Mouse (Mus musculus): ENCODE results near the gene Naa35. TPM values are rescaled to one million over a fixed set of nuclear protein-coding genes. Genes with fewer than 3 reads are reported as not detected.
A peak's percentile ranks its signal among the peaks of the same experiment; 100 is the strongest.

The Naa35 gene
- total RNA-seq, 2 experiments from 2014 or later = 29.2 to 32.7 TPM

DNA sequence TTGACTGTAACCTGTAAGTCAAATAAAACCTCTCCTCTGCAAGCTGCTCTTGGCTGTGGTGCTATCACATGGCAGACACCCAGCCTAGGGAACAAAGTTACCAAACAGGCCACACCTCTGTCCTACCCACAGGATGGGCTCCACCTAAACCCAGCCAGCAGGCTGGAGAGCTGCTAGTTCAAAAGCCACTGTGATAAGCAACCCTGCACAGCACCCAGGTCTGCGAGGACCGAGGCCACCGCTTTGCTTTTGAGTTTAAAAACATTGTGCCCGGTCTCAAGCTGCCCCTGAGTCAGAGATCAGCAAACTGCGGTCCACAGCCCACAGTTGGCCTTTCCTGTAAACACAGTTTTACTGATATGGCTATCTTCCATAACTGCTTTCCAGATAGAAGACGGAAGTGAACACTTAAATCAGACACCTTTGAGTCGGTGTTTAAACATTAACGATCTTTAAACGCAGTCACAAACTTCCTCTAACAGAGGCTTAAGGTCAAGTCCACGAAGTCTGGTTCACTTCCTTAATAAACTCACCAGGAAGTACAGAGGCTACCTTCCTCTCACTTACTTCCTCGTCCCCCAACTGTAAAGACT is 83.5 kb downstream of the Naa35 start:
- Histone ChIP-seq H3K27ac (peak overlapping the region; percentile 75), H3K4me3 (peak overlapping the region; percentile 19)
- DNase-seq = no peak
- TF ChIP-seq CTCF (IDR thresholded peaks at IDR 0.05) = no peak
- intact Hi-C loops (cut with DNase I) = no loop called here

DNA sequence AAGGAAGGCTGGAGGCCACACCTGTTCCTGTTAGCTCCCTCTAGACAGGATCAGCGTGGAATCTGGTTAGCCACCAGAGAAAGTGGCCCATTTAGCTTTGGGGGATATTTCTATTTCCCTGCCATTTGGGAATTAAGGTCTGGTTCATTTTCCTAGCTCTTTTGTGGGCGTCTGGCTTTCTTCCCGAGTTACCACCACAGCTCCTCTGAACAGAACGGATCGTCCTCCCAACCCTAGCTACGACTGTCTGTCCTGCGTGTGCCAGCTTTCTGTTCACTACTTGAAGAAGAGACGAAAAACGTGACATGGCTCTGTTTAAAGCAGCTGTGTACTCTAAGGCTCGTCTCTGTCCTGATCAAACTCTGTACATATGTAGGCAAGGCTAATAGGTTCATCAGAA is 84.9 kb downstream of the Naa35 start:
- Histone ChIP-seq H3K27ac (no peak overlapping the region), H3K4me3 (no peak overlapping the region)
- intact Hi-C loops (cut with DNase I) = no loop called here
- no peak for DNase-seq
- no peak for TF ChIP-seq CTCF (IDR thresholded peaks at IDR 0.05)

DNA sequence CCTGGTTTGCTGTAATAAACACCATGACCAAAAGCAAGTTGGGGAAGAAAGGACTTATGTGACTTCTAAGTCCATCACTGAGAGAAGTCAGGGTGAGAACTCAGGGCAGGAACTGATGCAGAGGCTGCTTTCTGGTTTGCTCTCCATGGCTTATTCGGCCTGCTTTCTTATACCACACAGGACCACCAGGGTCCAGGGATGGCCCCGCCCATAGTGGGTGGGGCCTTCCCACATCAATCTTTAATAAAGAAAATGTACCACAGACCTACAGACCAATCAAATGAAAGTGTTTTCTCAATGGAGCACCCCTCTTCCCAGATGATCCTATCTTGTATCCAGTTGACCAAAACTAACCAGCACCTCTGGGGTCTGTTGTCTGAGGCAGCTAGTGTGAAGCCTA is 86.5 kb downstream of the Naa35 start:
- no peak for DNase-seq
- intact Hi-C loops (cut with DNase I) = no loop called here
- TF ChIP-seq CTCF (IDR thresholded peaks at IDR 0.05) = no peak
- Histone ChIP-seq H3K27ac (no peak overlapping the region), H3K4me3 (no peak overlapping the region)

DNA sequence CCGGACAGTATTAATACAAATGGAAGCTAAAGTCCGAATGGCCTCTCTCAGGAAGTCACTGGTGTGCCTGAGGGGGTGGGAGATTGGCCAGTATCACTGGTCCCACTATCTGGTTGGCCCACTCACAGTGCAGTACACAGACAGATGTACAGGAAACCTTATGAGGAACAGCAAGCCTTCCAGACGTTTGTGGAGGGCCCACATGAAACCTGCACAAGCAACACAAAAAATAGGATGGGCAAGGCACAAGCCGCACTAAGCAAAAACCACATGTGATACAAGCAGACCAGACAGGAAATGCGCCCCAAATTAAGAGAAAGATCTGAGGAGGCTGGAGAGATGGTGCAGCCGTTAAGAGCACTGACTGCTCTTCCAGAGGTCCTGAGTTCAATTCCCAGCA is 87.2 kb downstream of the Naa35 start:
- Histone ChIP-seq H3K27ac (no peak overlapping the region), H3K4me3 (no peak overlapping the region)
- no peak for TF ChIP-seq CTCF (IDR thresholded peaks at IDR 0.05)
- DNase-seq = no peak
- intact Hi-C loops (cut with DNase I) = no loop called here

DNA sequence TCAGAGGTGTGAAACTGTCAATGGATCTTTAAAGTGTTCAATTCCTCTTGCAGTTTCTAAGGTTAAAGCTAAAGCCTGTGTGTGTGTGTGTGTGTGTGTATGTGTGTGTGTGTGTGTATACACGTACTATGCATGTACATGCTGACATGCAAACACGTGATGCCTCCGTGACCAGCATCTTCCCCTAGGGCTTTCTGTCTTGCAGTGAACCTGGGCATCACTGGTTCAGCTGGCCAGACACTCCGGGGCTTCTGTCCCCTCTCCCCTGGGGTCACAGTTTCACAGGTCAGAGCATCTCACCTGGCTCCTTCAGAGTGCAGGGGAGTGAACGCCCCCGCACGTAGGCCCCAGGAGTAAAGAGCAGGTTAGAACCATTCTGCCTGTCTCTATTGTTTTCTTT is 88.5 kb downstream of the Naa35 start:
- TF ChIP-seq CTCF (IDR thresholded peaks at IDR 0.05) = no peak
- no peak overlapping the region for H3K27ac ChIP-seq
- no peak for DNase-seq
- H3K4me3 ChIP-seq = no peak overlapping the region
- intact Hi-C loops (cut with DNase I) = no loop called here

DNA sequence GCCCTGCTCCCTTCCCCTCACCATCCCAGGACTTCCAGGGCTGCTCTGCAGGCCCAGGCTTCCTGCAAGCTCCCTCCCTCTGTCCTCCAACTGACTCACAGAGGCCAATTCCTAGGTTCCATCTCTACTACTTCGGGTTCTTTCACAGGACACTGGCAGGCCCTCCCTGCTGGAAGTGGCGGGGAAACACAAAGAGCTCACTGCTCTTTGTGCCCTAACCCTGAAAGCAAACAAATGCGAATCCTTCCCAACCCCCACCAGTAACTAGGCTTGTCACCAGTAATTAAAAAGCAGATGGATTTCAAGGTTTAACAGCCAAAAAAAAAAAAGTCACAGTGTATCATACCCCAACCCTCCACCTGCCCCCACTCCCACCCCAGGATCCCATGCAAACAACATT is 89.2 kb downstream of the Naa35 start:
- intact Hi-C loops (cut with DNase I) = no loop called here
- H3K4me3 ChIP-seq = no peak overlapping the region; the same call in 1 of the 2 replicates

DNA sequence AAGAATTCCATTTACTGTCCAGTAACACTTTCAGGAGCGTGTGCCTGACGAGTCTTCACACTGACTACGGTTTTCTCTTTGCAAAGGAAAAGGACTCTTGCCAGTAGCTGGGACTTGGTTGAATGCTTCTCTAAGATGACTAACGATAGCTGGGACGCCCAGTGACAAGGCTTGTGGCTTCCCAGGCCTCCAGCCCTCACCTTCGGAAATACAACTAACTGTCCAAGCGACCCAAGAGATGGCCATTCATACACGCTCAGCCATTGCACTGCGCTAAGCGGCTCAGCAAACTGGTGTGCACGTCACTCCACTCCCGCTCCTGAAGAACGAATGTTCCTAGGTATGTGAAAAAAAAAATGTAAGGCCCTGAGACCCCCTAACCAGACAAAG is 89.7 kb downstream of the Naa35 start:
- peak overlapping the region; percentile 82; the same call in 1 of the 2 replicates for H3K27ac ChIP-seq
- intact Hi-C loops (cut with DNase I) = no loop called here
- TF ChIP-seq CTCF (IDR thresholded peaks at IDR 0.05) = no peak
- H3K4me3 ChIP-seq = peak overlapping the region; percentile 90
- no peak for DNase-seq

More for the DNA sequence above, 89.2 kb downstream of the Naa35 start:
- TF ChIP-seq CTCF (IDR thresholded peaks at IDR 0.05) = no peak
- DNase-seq = no peak
- H3K27ac ChIP-seq = no peak overlapping the region

DNA sequence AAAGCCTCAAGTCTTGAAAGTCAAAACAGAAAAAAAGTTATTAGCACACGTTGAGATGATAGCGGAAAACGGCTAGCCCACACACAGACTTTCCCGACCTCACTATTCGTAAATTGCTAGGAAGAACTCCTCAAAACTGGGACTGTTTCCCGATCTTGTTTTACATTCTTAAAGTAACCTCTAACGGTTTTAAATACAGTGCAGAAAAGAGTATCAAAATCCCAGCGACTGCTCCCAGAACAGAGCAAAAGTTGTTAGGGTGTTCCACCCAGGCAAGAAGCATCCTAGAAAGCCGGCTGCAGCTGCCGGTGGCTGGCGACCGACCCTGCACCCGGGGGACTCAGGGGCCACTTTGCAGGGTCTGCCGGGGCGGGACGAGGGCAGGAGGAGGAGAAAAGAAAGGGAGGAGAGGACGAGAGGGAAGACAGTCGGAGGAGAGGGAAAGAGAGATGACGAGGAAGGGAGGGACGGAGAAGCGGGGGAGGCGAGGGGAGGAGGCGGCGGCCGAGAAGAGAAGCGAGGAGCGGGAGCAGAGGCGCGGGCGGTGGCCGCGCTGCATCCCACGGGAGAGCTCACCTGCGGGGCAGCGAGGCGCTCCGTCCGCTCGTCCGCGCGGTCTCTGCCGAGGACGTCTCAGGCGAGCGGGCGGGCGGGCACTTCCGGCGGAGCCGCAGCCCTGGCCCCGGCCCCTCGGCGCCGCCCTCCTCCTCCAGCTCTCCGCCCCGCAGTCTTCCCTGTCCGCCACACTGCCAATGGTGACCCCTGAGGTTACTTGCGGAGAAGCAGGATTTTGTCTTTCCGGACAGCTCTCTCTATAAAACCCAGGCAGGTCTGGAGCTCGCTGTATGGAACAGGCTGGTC is 90.3 kb downstream of the Naa35 start, which contains the start of gene Golm1:
Gene Golm1, minus strand, starts transcription at position 661 of the 861 bp plus-strand sequence.
- DNase-seq = peak; percentile 74
- no peak for TF ChIP-seq CTCF (IDR thresholded peaks at IDR 0.05)
- intact Hi-C loops (cut with DNase I) = no loop called here
- peak within 1 kb of the TSS; percentile 82 for H3K27ac ChIP-seq
- H3K4me3 ChIP-seq = peak within 1 kb of the TSS; percentile 90

DNA sequence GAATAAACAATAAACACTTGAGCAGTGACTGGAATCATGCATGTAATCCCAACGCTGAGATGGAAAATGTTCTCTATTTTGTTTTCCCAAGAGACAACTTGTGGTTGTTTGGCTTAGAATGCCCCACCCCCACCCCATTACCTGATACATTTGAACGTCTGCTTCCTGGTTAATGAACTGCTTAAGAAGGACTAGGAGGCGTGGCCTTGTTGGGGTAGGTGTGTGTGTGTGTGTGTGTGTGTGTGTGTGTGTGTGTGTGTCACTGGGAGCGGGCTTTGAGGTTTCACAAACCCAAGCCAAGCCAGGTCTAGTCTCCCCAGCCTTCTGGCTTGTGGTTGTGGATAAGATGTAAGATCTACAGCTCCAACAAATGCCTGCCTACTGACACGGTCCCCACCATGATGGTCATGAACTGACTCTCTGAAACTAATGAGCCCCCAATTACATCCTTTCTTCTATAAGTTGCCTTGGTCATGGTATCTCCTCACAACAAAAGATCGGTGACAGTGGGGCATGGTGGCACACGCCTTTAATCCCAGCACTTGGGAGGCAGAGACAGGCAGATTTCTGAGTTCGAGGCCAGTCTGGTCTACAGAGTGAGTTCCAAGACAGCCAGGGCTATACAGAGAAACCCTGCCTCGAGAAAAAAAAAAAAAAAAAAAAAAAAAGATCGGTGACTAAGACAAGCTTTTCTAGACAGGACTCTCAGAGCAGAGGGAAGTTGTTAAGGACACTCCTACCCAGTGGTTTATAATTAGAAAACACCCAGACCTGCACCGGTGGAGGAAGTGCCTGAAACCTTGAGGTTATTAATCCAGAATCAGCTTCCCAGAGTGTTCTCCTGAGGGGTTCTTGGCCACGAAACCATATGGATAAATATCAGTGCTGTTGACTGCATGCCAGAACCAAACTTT is 91.5 kb downstream of the Naa35 start:
- H3K27ac ChIP-seq = no peak overlapping the region
- TF ChIP-seq CTCF (IDR thresholded peaks at IDR 0.05) = no peak
- H3K4me3 ChIP-seq = no peak overlapping the region
- no peak for DNase-seq
- intact Hi-C loops (cut with DNase I) = no loop called here

DNA sequence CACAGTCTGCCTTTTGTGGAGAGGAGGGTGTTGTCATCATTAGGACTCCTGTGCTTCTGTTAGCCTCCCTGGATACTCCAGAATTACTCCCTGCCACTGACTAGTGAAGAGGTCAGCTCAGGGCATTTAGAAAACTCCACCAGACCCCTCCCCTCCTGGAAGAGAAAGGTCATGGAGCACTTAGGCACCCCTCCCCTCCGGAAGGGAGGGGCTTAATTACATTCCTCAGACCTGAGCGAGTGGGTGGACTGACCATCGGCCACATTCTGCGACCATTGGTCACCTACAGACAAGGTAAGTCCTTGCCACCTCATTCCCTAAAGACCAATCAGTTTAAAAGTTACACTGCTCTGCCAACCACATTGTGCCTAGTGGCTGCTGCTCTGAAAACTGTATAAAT is 94.2 kb downstream of the Naa35 start:
- H3K27ac ChIP-seq = no peak overlapping the region
- H3K4me3 ChIP-seq = no peak overlapping the region
- TF ChIP-seq CTCF (IDR thresholded peaks at IDR 0.05) = no peak
- intact Hi-C loops (cut with DNase I) = no loop called here
- DNase-seq = no peak

DNA sequence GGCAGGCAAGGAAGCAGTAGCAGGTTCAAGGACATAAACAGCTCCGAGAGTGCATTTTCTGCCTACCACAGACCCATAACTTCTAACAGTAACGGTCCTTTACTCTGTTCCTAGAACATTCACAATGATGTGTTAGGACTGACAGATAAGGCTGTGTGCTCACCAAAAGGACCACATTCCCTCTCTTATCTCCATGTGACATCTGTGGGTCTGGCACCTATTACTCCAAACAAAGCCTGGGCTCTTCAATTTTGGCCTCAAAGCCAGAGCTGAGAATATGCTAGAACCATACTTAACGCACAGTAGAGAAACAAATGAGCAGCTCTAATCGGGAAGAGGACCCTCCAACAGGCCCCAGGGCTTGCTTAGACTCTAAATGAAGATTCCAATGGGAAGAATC is 94.8 kb downstream of the Naa35 start:
- no peak for TF ChIP-seq CTCF (IDR thresholded peaks at IDR 0.05)
- no peak overlapping the region for H3K4me3 ChIP-seq
- intact Hi-C loops (cut with DNase I) = no loop called here
- H3K27ac ChIP-seq = no peak overlapping the region
- DNase-seq = no peak

DNA sequence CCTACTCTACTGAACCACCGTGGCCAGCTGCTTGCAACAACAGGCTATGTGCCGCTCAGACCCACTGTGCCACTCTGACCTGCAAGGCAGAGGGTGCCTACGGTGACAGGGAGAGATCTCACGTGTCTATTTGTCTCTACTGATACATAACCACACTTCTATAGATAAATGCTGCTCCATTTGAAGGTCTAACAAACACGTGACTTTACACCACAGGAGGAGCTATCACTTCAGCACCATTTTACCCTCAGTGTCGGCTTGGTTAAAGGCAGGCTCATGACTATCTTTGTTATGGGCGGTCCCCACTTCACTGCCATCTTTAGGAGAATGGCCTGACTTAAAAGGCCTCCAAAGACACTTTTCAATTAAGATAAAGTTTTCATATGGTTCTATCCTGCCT is 97.6 kb downstream of the Naa35 start:
- Histone ChIP-seq H3K4me3 (no peak overlapping the region), H3K27ac (no peak overlapping the region)
- intact Hi-C loops (cut with DNase I) = no loop called here
- TF ChIP-seq CTCF (IDR thresholded peaks at IDR 0.05) = no peak
- no peak for DNase-seq

DNA sequence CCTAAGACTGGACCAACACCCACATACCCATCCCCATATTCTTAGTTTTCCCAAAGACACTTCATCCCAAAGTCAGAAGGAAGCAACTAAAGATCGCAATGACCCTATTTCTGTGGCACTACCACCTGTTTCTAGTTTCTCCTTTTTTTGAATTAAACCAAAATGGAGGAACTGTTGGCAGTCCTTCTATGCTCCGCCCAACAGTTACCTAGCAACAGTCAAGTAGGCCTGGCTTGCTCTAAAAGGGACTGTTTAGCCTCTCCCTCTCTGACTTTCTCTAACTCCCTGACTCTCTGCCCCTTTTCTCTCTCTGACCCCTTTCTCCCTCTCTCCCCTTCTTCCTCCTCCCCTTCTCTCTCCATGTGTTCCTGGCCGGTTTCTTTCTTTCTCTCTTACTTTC is 100.2 kb downstream of the Naa35 start:
- Histone ChIP-seq H3K4me3 (no peak overlapping the region), H3K27ac (no peak overlapping the region)
- intact Hi-C loops (cut with DNase I) = no loop called here
- DNase-seq = no peak
- TF ChIP-seq CTCF (IDR thresholded peaks at IDR 0.05) = no peak

Other genes with a start within 250 kb of the Naa35 start
- gene Agtpbp1, start within 50 bp of the Naa35 start, total RNA-seq (2021) = 10 to 100 TPM; 59.1 to 71.0 TPM
- gene Golm1, start 90.6 kb downstream of the Naa35 start, total RNA-seq (2021) = 10 to 100 TPM in 1 of 2 experiments, 1 to 10 TPM in 1; 4.5 to 11.5 TPM
- not detected for gene 4921517D22Rik, start 108.8 kb downstream of the Naa35 start, total RNA-seq (2021)
- gene Spata31d1a, start 125.1 kb downstream of the Naa35 start, total RNA-seq (2021) = not detected
- gene Spata31d1b, start 127.0 kb downstream of the Naa35 start, total RNA-seq (2021) = not detected
- gene Spata31d1d, start 146.5 kb downstream of the Naa35 start, total RNA-seq (2021) = not detected
- gene 1700014D04Rik, start 161.5 kb downstream of the Naa35 start, total RNA-seq (2021) = not detected
- gene Isca1, start 184.6 kb downstream of the Naa35 start, total RNA-seq (2021) = 100 to 1,000 TPM; 185 to 198 TPM
- gene Gm49354, start 197.0 kb downstream of the Naa35 start, total RNA-seq (2021) = not detected
- gene Tut7, start 237.9 kb downstream of the Naa35 start, total RNA-seq (2021) = 10 to 100 TPM; 40.5 to 43.5 TPM